Mouse (Mus musculus) thymus, adult 2 months (tissue): Measurements from ENCODE around the gene Tubb4b. TPM values are rescaled to one million over a fixed set of nuclear protein-coding genes. Genes with fewer than 3 reads are reported as not detected.

Experiments
- DNase-seq: peaks from one replicate; pipeline ENCODE4 v3.0.0; 2021
- H3K27ac ChIP-seq: fragments of 200-500 bp; 2 replicates; pipeline ENCODE4 v1.5.1; 2012; ENCODE audit warnings: low read length, control low read depth; ENCODE audit not compliant: control insufficient read depth, insufficient read depth
- H3K27me3 ChIP-seq: fragments of 200-500 bp; 2 replicates; pipeline ENCODE4 v1.6.1; 2012; ENCODE audit warnings: mild to moderate bottlenecking, low read length, moderate library complexity, mixed read lengths; ENCODE audit not compliant: control insufficient read depth, insufficient read depth
- H3K36me3 ChIP-seq: fragments of 200-500 bp; 2 replicates; pipeline ENCODE4 v1.6.1; 2012; ENCODE audit warnings: mild to moderate bottlenecking, low read length, moderate library complexity; ENCODE audit not compliant: control insufficient read depth, insufficient read depth
- H3K4me1 ChIP-seq: fragments of 200-500 bp; replicated peaks from 2 replicates; pipeline ENCODE4 v1.6.1; 2012; ENCODE audit warnings: low read length; ENCODE audit not compliant: control insufficient read depth, insufficient read depth
- H3K4me3 ChIP-seq: fragments of 200-500 bp; 2 replicates; pipeline ENCODE4 v1.5.1; 2012; ENCODE audit warnings: mild to moderate bottlenecking, low read length, control low read depth, moderate library complexity; ENCODE audit not compliant: control insufficient read depth, insufficient read depth
- CTCF ChIP-seq: fragments of 200-500 bp; IDR thresholded peaks from 2 replicates; pipeline ENCODE4 v1.5.1; 2012; ENCODE audit warnings: mild to moderate bottlenecking, control low read depth, low read length, moderate library complexity, borderline replicate concordance; ENCODE audit not compliant: control insufficient read depth, poor library complexity, insufficient read depth; ENCODE audit errors: extremely low read depth
- POLR2A ChIP-seq: fragments of 200-500 bp; IDR thresholded peaks from 2 replicates; pipeline ENCODE4 v1.6.1; 2012; ENCODE audit warnings: mild to moderate bottlenecking, low read length, control low read depth, moderate library complexity; ENCODE audit not compliant: control insufficient read depth, poor library complexity, insufficient read depth; ENCODE audit errors: extremely low read depth
- WGBS: fragments of 180-500 bp; shearing (Covaris S2); methylation state at CpG from one replicate; pipeline ENCODE4 v1.1.7; 2018; 5-methylcytosine and 5-hydroxymethylcytosine counted together
- polyA plus RNA-seq: library from polyadenylated mRNA; depleted of rRNA; stranded (reverse); fragments of >200 nt; gene quantifications from 2 replicates; pipeline ENCODE4 v1.2.3, GENCODE M21; 2012; rRNA removed

The Tubb4b gene
- polyA plus RNA-seq, 1 experiment: 613 TPM

DNA sequence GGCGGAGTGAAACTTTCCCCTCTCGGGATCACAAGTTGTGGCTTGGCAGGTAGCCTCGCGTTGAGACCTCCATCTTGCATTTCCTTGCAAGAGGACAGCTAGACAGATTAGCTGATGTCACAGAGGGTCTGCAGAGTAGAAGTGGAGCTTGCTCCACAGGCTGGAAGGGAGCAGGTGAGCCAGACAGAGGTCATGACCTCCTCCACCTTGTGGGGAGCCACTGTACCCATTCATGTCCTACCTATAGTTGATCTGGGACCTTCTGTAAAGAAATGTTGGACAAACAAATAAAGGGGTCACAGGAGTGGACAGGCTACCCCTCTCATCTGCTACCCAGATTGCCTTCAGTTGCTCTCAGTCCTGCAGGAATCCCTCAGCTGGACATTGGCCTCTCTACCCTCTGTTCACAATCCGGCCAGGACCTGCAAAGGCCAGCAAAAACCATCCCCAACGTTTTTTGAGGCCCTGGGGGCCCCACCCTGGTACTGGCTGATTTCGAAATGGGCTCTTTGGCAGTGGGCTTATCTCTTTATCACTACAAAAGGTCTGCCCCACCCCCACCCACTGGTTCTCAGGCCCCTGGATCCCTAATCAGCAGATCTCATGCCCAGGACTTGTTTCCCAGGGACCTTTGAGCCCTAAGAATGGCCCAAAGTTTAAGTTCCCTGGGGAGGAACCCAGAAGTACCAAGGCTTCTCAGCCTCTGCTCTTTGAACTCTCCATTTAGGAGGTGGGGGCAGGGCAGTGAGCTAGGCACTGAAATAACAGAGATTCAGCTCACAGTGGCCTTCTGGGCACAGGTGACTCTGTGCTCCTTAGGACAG is 49.4 kb downstream of the Tubb4b start:
- TF ChIP-seq POLR2A (no peak), CTCF (no peak)
- no peak overlapping the region for H3K4me3 ChIP-seq
- no peaks in the 10 kb centered on the region for H3K36me3 ChIP-seq
- 70% methylated on average over 7 of the region's 7 CpGs for WGBS
- DNase-seq: no peak
- no peak overlapping the region for H3K27ac ChIP-seq
- no peaks in the 10 kb centered on the region for H3K27me3 ChIP-seq
- peaks cover 6% of the 10 kb centered on the region for H3K4me1 ChIP-seq

DNA sequence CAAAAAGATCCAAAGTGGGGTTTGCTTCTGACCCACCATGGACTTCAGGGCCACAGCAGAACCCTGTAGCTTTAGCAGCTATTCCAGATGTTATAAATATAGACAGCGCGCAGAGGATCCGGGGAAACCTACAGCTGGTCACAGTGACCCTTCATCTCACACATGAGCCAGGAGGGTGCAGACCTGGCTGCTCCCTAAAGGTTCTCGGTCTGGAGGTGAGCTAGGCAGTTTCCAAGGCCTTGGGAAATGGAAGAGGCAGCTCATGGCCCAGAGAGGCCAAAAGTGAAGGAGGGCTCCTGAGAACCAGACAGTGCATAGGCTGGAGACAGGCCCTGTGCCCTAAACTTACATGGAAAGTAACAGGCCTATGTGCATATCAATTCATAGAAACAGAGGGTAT is 50.7 kb downstream of the Tubb4b start:
- Histone ChIP-seq H3K4me3 (no peak overlapping the region), H3K27me3 (no peaks in the 10 kb centered on the region), H3K36me3 (no peaks in the 10 kb centered on the region), H3K27ac (no peak overlapping the region), H3K4me1 (peaks cover 11% of the 10 kb centered on the region)
- WGBS: 98% methylated on average over 4 of the region's 4 CpGs
- DNase-seq: no peak
- TF ChIP-seq POLR2A: no peak
- TF ChIP-seq CTCF: no peak

DNA sequence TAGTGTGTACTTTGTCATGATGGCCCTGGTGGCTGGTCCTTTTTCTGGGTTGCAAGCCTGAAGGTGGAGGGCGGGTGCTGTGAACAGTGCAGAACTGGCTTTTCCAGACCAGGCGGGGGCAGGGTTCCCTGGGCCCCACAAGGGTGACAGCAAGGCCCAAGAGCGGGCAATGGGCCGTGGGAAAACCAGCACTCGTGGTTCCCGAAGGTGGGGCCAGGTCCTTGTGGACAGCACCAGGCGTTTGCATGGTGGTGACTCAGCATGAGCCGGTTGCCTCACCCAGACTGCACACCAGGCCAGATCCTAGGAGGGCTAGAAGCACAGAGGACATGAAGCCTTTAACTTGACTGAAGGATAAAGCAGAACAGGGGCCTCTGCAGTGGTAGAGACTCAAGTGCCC is 51.9 kb downstream of the Tubb4b start:
- TF ChIP-seq POLR2A: no peak
- no peak for TF ChIP-seq CTCF
- Histone ChIP-seq H3K36me3 (no peaks in the 10 kb centered on the region), H3K27me3 (no peaks in the 10 kb centered on the region), H3K4me3 (no peak overlapping the region), H3K27ac (no peak overlapping the region), H3K4me1 (peaks cover 16% of the 10 kb centered on the region)
- 57% methylated on average over 8 of the region's 8 CpGs for WGBS
- no peak for DNase-seq

Other genes with a start within 250 kb of the Tubb4b start
- gene Mrpl41, start 249.6 kb downstream of the Tubb4b start, polyA plus RNA-seq: 40.6 and 43.4 TPM in 2 replicates
- gene Pnpla7, start 248.7 kb downstream of the Tubb4b start, polyA plus RNA-seq: 52.7 and 53.9 TPM in 2 replicates
- 41.6 and 50.4 TPM in 2 replicates for gene Nsmf, start 170.3 kb downstream of the Tubb4b start, polyA plus RNA-seq
- 0.58 and 0.91 TPM in 2 replicates for gene Entpd8, start 144.4 kb downstream of the Tubb4b start, polyA plus RNA-seq
- 0.24 and 0.44 TPM in 2 replicates for gene Noxa1, start 129.6 kb downstream of the Tubb4b start, polyA plus RNA-seq
- gene Nrarp, start 43.9 kb downstream of the Tubb4b start, polyA plus RNA-seq: 13.7 and 16.9 TPM in 2 replicates
- 90.6 and 94.7 TPM in 2 replicates for gene Tor4a, start 27.8 kb downstream of the Tubb4b start, polyA plus RNA-seq
- 105 and 115 TPM in 2 replicates for gene Nelfb, start 13.2 kb downstream of the Tubb4b start, polyA plus RNA-seq
- 0.12 TPM in 1 of 2 replicates, not detected in the other for gene Stpg3, start 10.1 kb downstream of the Tubb4b start, polyA plus RNA-seq
- gene Fam166a, start 6.0 kb downstream of the Tubb4b start, polyA plus RNA-seq: 0.11 and 0.12 TPM in 2 replicates
- gene Slc34a3, start 9.7 kb upstream of the Tubb4b start, polyA plus RNA-seq: 0.05 and 0.15 TPM in 2 replicates
- gene Rnf224, start 12.1 kb upstream of the Tubb4b start, polyA plus RNA-seq: 0.05 TPM in 1 of 2 replicates, not detected in the other
- 3.6 and 4.5 TPM in 2 replicates for gene Rnf208, start 17.6 kb upstream of the Tubb4b start, polyA plus RNA-seq
- 1.6 and 2.1 TPM in 2 replicates for gene Cysrt1, start 17.8 kb upstream of the Tubb4b start, polyA plus RNA-seq
- gene AL732309.1, start 22.2 kb upstream of the Tubb4b start, polyA plus RNA-seq: 41.1 and 43.0 TPM in 2 replicates
- 66.1 and 79.1 TPM in 2 replicates for gene Tmem203, start 30.7 kb upstream of the Tubb4b start, polyA plus RNA-seq
- gene Tprn, start 37.9 kb upstream of the Tubb4b start, polyA plus RNA-seq: 24.4 and 25.9 TPM in 2 replicates
- 164 and 182 TPM in 2 replicates for gene Ssna1, start 47.7 kb upstream of the Tubb4b start, polyA plus RNA-seq
- gene Anapc2, start 47.8 kb upstream of the Tubb4b start, polyA plus RNA-seq: 141 and 144 TPM in 2 replicates
- 0.35 TPM in 1 of 2 replicates, not detected in the other for gene Tmem210, start 63.4 kb upstream of the Tubb4b start, polyA plus RNA-seq
- 1.0 and 1.6 TPM in 2 replicates for gene Lrrc26, start 65.2 kb upstream of the Tubb4b start, polyA plus RNA-seq
- gene Grin1, start 94.5 kb upstream of the Tubb4b start, polyA plus RNA-seq: 0.50 TPM in 2 replicates
- gene Man1b1, start 107.6 kb upstream of the Tubb4b start, polyA plus RNA-seq: 23.1 and 26.3 TPM in 2 replicates
- gene Dpp7, start 131.7 kb upstream of the Tubb4b start, polyA plus RNA-seq: 24.5 and 25.6 TPM in 2 replicates
- 23.0 and 24.4 TPM in 2 replicates for gene Uap1l1, start 141.0 kb upstream of the Tubb4b start, polyA plus RNA-seq
- gene Sapcd2, start 147.6 kb upstream of the Tubb4b start, polyA plus RNA-seq: 29.7 and 45.2 TPM in 2 replicates
- gene Entpd2, start 171.2 kb upstream of the Tubb4b start, polyA plus RNA-seq: 11.7 and 14.0 TPM in 2 replicates
- 28.4 and 30.8 TPM in 2 replicates for gene Npdc1, start 174.6 kb upstream of the Tubb4b start, polyA plus RNA-seq
- 1.9 and 2.0 TPM in 2 replicates for gene Fut7, start 198.6 kb upstream of the Tubb4b start, polyA plus RNA-seq
- 86.6 and 100 TPM in 2 replicates for gene Abca2, start 204.0 kb upstream of the Tubb4b start, polyA plus RNA-seq
- 11.6 and 17.3 TPM in 2 replicates for gene Clic3, start 232.1 kb upstream of the Tubb4b start, polyA plus RNA-seq
- 165 and 192 TPM in 2 replicates for gene Paxx, start 236.4 kb upstream of the Tubb4b start, polyA plus RNA-seq
- gene Ptgds, start 245.3 kb upstream of the Tubb4b start, polyA plus RNA-seq: 4.4 and 13.8 TPM in 2 replicates